Mouse (Mus musculus): Measurements from ENCODE around the gene Sirt7. TPM values are rescaled to one million over a fixed set of nuclear protein-coding genes. Genes with fewer than 3 reads are reported as not detected.

Sirt7 gene
- polyA plus RNA-seq, 1 experiment, result not detected

GRCm38 (mm10) chr11:120643601-120643987, 18.6 kb upstream of the Sirt7 start, which contains the start of gene Pycr1:
TSS of gene Pycr1 (minus strand) at chr11:120643769.
- TF ChIP-seq CTCF (IDR thresholded peaks at IDR 0.05; ENCODE audit: insufficient read depth, low read depth, low read length) (no peak), POLR2A (IDR thresholded peaks at IDR 0.05; ENCODE audit: insufficient read depth, low read depth, low read length) (no peak)
- Histone ChIP-seq H3K27ac (ENCODE audit: insufficient read depth, low read depth, low read length) (no peak within 1 kb of the TSS), H3K4me1 (ENCODE audit: control insufficient read depth, insufficient read depth, low read length) (peaks cover 27% of the 10 kb centered on the region), H3K4me3 (ENCODE audit: insufficient read depth, low read depth, low read length) (peak within 1 kb of the TSS; percentile 55)
- WGBS, result 0% methylated on average over 15 of the region's 15 CpGs

GRCm38 (mm10) chr11:120642939-120643600, 18.0 kb upstream of the Sirt7 start:
- H3K4me1 ChIP-seq (ENCODE audit: control insufficient read depth, insufficient read depth, low read length), result peaks cover 27% of the 10 kb centered on the region
- TF ChIP-seq POLR2A (IDR thresholded peaks at IDR 0.05; ENCODE audit: insufficient read depth, low read depth, low read length), result no peak
- no peak for TF ChIP-seq CTCF (IDR thresholded peaks at IDR 0.05; ENCODE audit: insufficient read depth, low read depth, low read length)
- 1% methylated on average over 18 of the region's 18 CpGs for WGBS
- H3K4me3 ChIP-seq (ENCODE audit: insufficient read depth, low read depth, low read length), result peak overlapping the region; percentile 55
- H3K27ac ChIP-seq (ENCODE audit: insufficient read depth, low read depth, low read length), result no peak overlapping the region

- H3K27ac ChIP-seq (ENCODE audit: insufficient read depth, low read depth, low read length), result no peak overlapping the region
- H3K4me3 ChIP-seq (ENCODE audit: insufficient read depth, low read depth, low read length), result no peak overlapping the region
- peaks cover 16% of the 10 kb centered on the region for H3K4me1 ChIP-seq (ENCODE audit: control insufficient read depth, insufficient read depth, low read length)
- no peak for TF ChIP-seq CTCF (IDR thresholded peaks at IDR 0.05; ENCODE audit: insufficient read depth, low read depth, low read length)
- no peak for TF ChIP-seq POLR2A (IDR thresholded peaks at IDR 0.05; ENCODE audit: insufficient read depth, low read depth, low read length)
- WGBS, result 92% methylated on average over 8 of the region's 8 CpGs
Observed at GRCm38 (mm10) chr11:120641869-120642268, 16.8 kb upstream of the Sirt7 start.

- TF ChIP-seq POLR2A (IDR thresholded peaks at IDR 0.05; ENCODE audit: insufficient read depth, low read depth, low read length), result no peak
- Histone ChIP-seq H3K27ac (ENCODE audit: insufficient read depth, low read depth, low read length) (no peak overlapping the region), H3K4me1 (ENCODE audit: control insufficient read depth, insufficient read depth, low read length) (peaks cover 12% of the 10 kb centered on the region), H3K4me3 (ENCODE audit: insufficient read depth, low read depth, low read length) (no peak overlapping the region)
- WGBS, result 71% methylated on average over 9 of the region's 9 CpGs
Observed at GRCm38 (mm10) chr11:120641255-120641654, 16.2 kb upstream of the Sirt7 start.

DNA sequence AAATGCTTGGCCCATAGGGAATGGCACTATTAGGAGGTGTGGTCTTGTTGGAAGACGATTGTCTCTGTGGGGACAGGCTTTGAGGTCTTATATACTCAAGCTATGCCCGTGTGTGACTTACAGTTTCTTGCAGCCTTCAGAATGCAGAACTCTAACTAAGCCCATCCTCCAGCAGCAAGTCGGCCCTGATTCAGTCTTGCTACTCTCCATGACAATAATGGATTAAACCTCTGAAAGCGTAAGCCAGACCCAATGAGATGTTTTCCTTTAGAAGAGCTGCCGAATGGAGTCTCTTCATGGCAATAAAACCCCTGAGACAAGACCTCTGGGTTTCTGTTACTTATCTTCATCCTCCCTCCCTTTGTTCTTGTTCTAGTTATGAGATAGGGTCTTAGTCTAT, 9.8 kb upstream of the Sirt7 start:
- no peak for TF ChIP-seq POLR2A (IDR thresholded peaks at IDR 0.05; ENCODE audit: insufficient read depth, low read depth, low read length)
- TF ChIP-seq CTCF (IDR thresholded peaks at IDR 0.05; ENCODE audit: insufficient read depth, low read depth, low read length), result no peak
- 75% methylated on average over 5 of the region's 5 CpGs for WGBS
- no peak overlapping the region for H3K4me3 ChIP-seq (ENCODE audit: insufficient read depth, low read depth, low read length)
- no peak overlapping the region for H3K27ac ChIP-seq (ENCODE audit: insufficient read depth, low read depth, low read length)
- H3K4me1 ChIP-seq (ENCODE audit: control insufficient read depth, insufficient read depth, low read length), result peaks cover 26% of the 10 kb centered on the region

DNA sequence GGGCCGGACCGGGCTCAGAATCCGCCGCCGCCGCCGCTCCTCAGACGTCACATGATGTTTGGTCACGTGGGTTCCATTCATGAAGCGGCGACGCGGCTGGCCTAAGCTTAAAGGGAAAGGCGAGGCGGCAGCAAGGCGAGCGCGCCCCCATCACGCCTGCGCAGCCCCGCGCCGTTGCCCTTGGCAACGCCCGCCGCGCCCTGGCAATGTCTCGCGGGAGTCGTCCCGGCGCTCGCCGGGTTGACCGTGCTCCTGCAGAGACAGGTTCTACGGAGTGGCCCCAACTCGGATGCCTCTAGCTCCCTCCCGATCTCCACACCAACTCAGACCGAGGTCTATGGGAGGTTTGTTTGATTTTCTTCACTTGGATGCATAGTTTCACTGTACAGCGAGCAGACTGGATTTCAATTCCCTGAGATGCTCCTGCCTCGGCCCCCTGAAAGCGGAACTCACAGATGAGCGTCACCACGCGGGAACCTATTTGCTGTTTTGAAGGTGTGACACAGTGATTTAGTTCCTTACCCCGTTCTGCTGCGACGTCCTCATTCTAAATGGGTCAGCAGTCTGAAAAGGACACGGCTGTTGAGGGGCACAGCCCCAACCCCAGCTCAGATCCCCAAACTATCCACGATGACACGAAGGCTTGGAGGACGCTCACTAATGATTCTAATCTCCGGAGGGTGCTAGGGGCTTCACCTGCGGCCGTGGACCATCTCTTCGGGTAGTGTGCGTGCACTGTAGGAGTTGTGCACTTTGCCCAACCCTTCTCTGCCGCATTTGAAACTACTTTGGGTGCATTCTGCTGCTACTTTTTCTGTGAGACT, 8.7 kb upstream of the Sirt7 start, which contains the start of gene Mafg:
TSS of gene Mafg (minus strand) at position 81 of the 824 bp plus-strand sequence.
- TF ChIP-seq CTCF (IDR thresholded peaks at IDR 0.05; ENCODE audit: insufficient read depth, low read depth, low read length), result no peak
- TF ChIP-seq POLR2A (IDR thresholded peaks at IDR 0.05; ENCODE audit: insufficient read depth, low read depth, low read length), result peak; percentile 44; the same call in 1 of the 2 replicates
- Histone ChIP-seq H3K4me3 (ENCODE audit: insufficient read depth, low read depth, low read length) (peak within 1 kb of the TSS; percentile 97), H3K27ac (ENCODE audit: insufficient read depth, low read depth, low read length) (peak within 1 kb of the TSS; percentile 82), H3K4me1 (ENCODE audit: control insufficient read depth, insufficient read depth, low read length) (peaks cover 37% of the 10 kb centered on the region)
- WGBS, result 10% methylated on average over 58 of the region's 58 CpGs

DNA sequence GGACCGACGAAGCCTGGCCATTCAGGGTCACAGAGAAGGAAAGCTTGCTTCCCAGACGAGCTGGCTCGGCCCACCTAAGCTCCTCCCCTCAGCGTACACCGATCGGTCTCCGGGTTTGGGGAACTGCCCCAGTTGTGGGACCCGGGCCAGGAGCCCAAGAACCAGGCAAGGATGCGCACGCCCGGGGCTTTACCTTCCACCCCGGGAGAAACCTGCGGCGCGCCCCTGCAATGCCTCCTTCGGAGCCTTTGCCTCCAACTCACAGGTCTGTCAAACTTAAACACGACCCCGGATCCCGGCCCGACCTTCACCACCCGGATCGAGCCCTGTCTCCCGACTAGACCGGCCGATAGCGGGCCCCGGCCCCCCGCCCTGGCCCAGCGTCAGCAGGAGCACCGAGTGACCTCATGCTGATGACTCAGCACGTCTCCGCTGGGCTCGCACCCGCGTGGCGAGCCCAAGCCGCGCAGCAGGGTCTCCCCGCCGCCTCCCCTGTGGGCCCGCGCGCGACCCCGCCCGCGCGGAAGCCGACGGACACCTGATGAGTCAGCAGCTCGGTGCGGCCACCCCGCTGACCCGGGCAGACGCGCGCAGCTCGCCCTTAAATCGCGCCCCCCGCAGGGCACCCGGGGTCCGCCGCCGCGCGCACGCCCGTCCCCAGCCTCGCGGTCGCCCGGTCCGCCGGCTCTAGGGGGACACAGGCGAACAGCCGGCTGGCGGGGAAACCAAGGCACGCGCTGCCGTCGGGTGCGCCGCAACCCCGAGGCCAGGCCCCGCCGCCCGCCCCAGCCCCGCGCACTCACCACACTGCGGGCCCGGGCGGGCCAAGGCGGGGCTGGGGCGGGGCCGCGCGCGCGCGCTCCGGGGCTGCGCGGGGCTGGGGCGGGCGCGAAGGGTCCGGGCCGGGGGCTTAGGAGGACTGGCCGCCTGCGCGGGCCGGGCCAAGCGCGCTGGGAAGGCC, 7.8 kb upstream of the Sirt7 start:
- Histone ChIP-seq H3K27ac (ENCODE audit: insufficient read depth, low read depth, low read length) (peak overlapping the region; percentile 82), H3K4me1 (ENCODE audit: control insufficient read depth, insufficient read depth, low read length) (peaks cover 37% of the 10 kb centered on the region), H3K4me3 (ENCODE audit: insufficient read depth, low read depth, low read length) (peak overlapping the region; percentile 97)
- 2% methylated on average over 115 of the region's 116 CpGs for WGBS
- TF ChIP-seq CTCF (IDR thresholded peaks at IDR 0.05; ENCODE audit: insufficient read depth, low read depth, low read length) (no peak), POLR2A (IDR thresholded peaks at IDR 0.05; ENCODE audit: insufficient read depth, low read depth, low read length) (0 out of 2 replicates have a peak, but pooled peaks have one; percentile 7)

- TF ChIP-seq POLR2A (IDR thresholded peaks at IDR 0.05; ENCODE audit: insufficient read depth, low read depth, low read length) (no peak), CTCF (IDR thresholded peaks at IDR 0.05; ENCODE audit: insufficient read depth, low read depth, low read length) (no peak)
- Histone ChIP-seq H3K4me3 (ENCODE audit: insufficient read depth, low read depth, low read length) (peak overlapping the region; percentile 97), H3K27ac (ENCODE audit: insufficient read depth, low read depth, low read length) (peak overlapping the region; percentile 82; the same call in 1 of the 2 replicates), H3K4me1 (ENCODE audit: control insufficient read depth, insufficient read depth, low read length) (peaks cover 44% of the 10 kb centered on the region)
- 51% methylated on average over 4 of the region's 4 CpGs for WGBS
Observed at GRCm38 (mm10) chr11:120631726-120632448, 6.8 kb upstream of the Sirt7 start.
